Mouse (Mus musculus) heart, adult 2 months (tissue): ENCODE data around the gene Gm3839. TPM values are rescaled to one million over a fixed set of nuclear protein-coding genes. Genes with fewer than 3 reads are reported as not detected.
"Not testable (repeated sequence)": the region's sequence is repeated elsewhere in the genome, so short reads cannot be mapped to it uniquely, and the experiment has no call there.

ENCODE experiments used
- DNase-seq, 2 experiments: peaks; one replicate each; pipeline ENCODE4 v3.0.0; 2021
- H3K27ac ChIP-seq: fragments of 200-600 bp; 2 replicates; pipeline ENCODE4 v1.8.1; 2022
- H3K27me3 ChIP-seq: fragments of 200-500 bp; 2 replicates; pipeline ENCODE4 v1.6.1; 2012; ENCODE audit warnings: mild to moderate bottlenecking, low read length, inconsistent platforms, mixed read lengths; ENCODE audit not compliant: control insufficient read depth, insufficient read depth
- H3K36me3 ChIP-seq: fragments of 200-500 bp; 2 replicates; pipeline ENCODE4 v1.6.1; 2012; ENCODE audit warnings: low read length, inconsistent platforms; ENCODE audit not compliant: control insufficient read depth, insufficient read depth
- H3K4me1 ChIP-seq: fragments of 200-500 bp; 2 replicates; pipeline ENCODE4 v1.6.1; 2011; ENCODE audit warnings: low read length; ENCODE audit not compliant: control insufficient read depth, insufficient read depth
- H3K4me3 ChIP-seq: fragments of 200-600 bp; 2 replicates; pipeline ENCODE4 v1.8.1; 2022
- H3K79me2 ChIP-seq: fragments of 200-500 bp; replicated peaks from 2 replicates; pipeline ENCODE4 v1.6.1; 2012; ENCODE audit warnings: mild to moderate bottlenecking, inconsistent platforms, low read length, moderate library complexity, mixed read lengths; ENCODE audit not compliant: control insufficient read depth, insufficient read depth
- H3K9ac ChIP-seq: fragments of 200-500 bp; 2 replicates; pipeline ENCODE4 v1.6.1; 2012; ENCODE audit warnings: low read depth, mild to moderate bottlenecking, control low read depth, inconsistent platforms, low read length, mixed read lengths
- CTCF ChIP-seq: fragments of 200-600 bp; IDR thresholded peaks from 2 replicates; pipeline ENCODE4 v1.8.1; 2022; ENCODE audit warnings: antibody characterized with exemption, mild to moderate bottlenecking, moderate library complexity
- EP300 ChIP-seq: fragments of 200-500 bp; IDR thresholded peaks from 2 replicates; pipeline ENCODE4 v1.6.1; 2011; ENCODE audit warnings: low read depth, low read length, control low read depth; ENCODE audit not compliant: insufficient read depth
- POLR2A ChIP-seq: fragments of 200-500 bp; IDR thresholded peaks from 2 replicates; pipeline ENCODE4 v1.6.1; 2011; ENCODE audit warnings: mild to moderate bottlenecking, low read depth, low read length, control low read depth; ENCODE audit not compliant: insufficient read depth
- WGBS: fragments of 180-500 bp; shearing (Covaris S2); methylation state at CpG from one replicate; pipeline ENCODE4 v1.1.7; 2018; 5-methylcytosine and 5-hydroxymethylcytosine counted together
- intact Hi-C: fragments of 180-260 bp; cut with DNase I; formaldehyde crosslinking; loops from one replicate; pipeline ENCODE4 v1.15.1; 2025
- long read RNA-seq: library from polyadenylated mRNA; stranded (forward); transcript quantifications from one replicate; pipeline ENCODE4 v2.0.0, GENCODE M21; 2021
- polyA plus RNA-seq: library from polyadenylated mRNA; depleted of rRNA; stranded (reverse); fragments of >200 nt; gene quantifications from 2 replicates; pipeline ENCODE4 v1.2.3, GENCODE M21; 2012; rRNA removed
- total RNA-seq, 2 experiments: library from RNA; stranded (reverse); gene quantifications; 2 replicates each; pipeline ENCODE4 v1.2.3; 2021

Gene Gm3839
- 1 to 10 TPM; 1.1 to 1.2 TPM for total RNA-seq
- 1.8 and 2.0 TPM in 2 replicates for polyA plus RNA-seq
- long read RNA-seq: 0 reads

DNA sequence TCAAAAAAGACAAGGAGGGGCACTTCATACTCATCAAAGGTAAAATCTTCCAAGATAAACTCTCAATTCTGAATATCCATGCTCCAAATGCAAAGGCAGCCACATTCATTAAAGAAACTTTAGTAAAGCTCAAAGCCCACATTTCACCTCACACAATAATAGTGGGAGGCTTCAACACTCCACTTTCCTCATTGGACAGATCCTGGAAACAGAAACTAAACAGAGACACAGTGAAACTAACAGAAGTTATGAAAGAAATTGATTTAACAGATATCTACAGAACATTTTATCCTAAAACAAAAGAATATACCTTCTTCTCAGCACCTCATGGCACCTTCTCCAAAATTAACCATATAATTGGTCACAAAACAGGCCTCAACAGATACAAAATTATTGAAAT is at the start of gene Gm3839:
Gene Gm3839 (minus strand): TSS at position 101 of the 400 bp plus-strand sequence.
- DNase-seq, H3K36me3 ChIP-seq, H3K27me3 ChIP-seq, H3K27ac ChIP-seq, H3K4me1 ChIP-seq, intact Hi-C loops, H3K4me3 ChIP-seq, H3K79me2 ChIP-seq, H3K9ac ChIP-seq: not testable (repeated sequence)

GRCm38 (mm10) chr14:11405661-11406060 is 49.1 kb upstream of the Gm3839 start:
- WGBS: 84% methylated on average over 9 of the region's 9 CpGs
- intact Hi-C loops: no loop called here

DNA sequence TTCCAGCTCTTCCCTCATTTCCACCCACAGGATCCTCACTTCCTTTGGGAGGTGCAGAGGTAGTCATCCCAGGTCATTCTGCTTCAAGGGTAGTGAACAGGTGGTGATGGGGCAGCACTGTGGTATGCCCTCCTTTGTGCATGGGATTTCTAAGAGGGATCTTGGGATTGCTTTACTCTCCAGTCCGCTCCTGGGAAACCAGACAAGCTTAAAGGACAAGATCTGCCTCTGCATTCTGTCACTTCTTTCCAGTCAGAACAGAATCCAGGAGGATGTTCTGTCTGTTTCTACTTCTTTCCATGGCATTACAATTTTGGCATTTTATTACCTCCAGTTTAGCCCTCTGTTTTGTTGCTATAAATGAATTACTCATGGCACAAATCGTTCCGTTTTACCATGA is 21.3 kb upstream of the Gm3839 start:
- intact Hi-C loops: no loop called here

More at GRCm38 (mm10) chr14:11405661-11406060, 49.1 kb upstream of the Gm3839 start:
- H3K27ac ChIP-seq: no peak overlapping the region
- TF ChIP-seq EP300: no peak
- TF ChIP-seq CTCF: no peak
- TF ChIP-seq POLR2A: no peak
- DNase-seq: no peak
- no peaks in the 10 kb centered on the region for H3K36me3 ChIP-seq
- H3K27me3 ChIP-seq: no peaks in the 10 kb centered on the region
- H3K9ac ChIP-seq: no peak overlapping the region
- H3K4me1 ChIP-seq: no peaks in the 10 kb centered on the region
- H3K4me3 ChIP-seq: no peak overlapping the region
- no peaks in the 10 kb centered on the region for H3K79me2 ChIP-seq

GRCm38 (mm10) chr14:11375225-11375624 is 18.7 kb upstream of the Gm3839 start:
- 70% methylated on average over 5 of the region's 5 CpGs for WGBS
- Histone ChIP-seq H3K36me3 (no peaks in the 10 kb centered on the region), H3K27me3 (no peaks in the 10 kb centered on the region), H3K4me3 (no peak overlapping the region), H3K27ac (no peak overlapping the region), H3K4me1 (no peaks in the 10 kb centered on the region), H3K79me2 (no peaks in the 10 kb centered on the region), H3K9ac (no peak overlapping the region)
- intact Hi-C loops: no loop called here
- no peak for TF ChIP-seq POLR2A
- no peak for TF ChIP-seq CTCF
- TF ChIP-seq EP300: no peak
- DNase-seq: no peak

More for the DNA sequence above, 21.3 kb upstream of the Gm3839 start:
- Histone ChIP-seq H3K79me2 (no peaks in the 10 kb centered on the region), H3K4me3 (no peak overlapping the region), H3K27me3 (no peaks in the 10 kb centered on the region), H3K4me1 (no peaks in the 10 kb centered on the region), H3K9ac (no peak overlapping the region), H3K27ac (no peak overlapping the region), H3K36me3 (no peaks in the 10 kb centered on the region)
- TF ChIP-seq EP300: no peak
- no peak for TF ChIP-seq POLR2A
- no peak for TF ChIP-seq CTCF
- 94% methylated on average over 3 of the region's 3 CpGs for WGBS
- no peak for DNase-seq

GRCm38 (mm10) chr14:11346086-11346485 is 10.4 kb downstream of the Gm3839 start:
- intact Hi-C loops: no loop called here
- H3K4me1 ChIP-seq: no peaks in the 10 kb centered on the region
- H3K27me3 ChIP-seq: no peaks in the 10 kb centered on the region
- no peak overlapping the region for H3K27ac ChIP-seq
- TF ChIP-seq CTCF: no peak
- no peak for TF ChIP-seq POLR2A
- no peak for TF ChIP-seq EP300
- DNase-seq: no peak
- H3K9ac ChIP-seq: no peak overlapping the region
- 67% methylated on average over 3 of the region's 3 CpGs for WGBS
- no peaks in the 10 kb centered on the region for H3K36me3 ChIP-seq
- H3K4me3 ChIP-seq: no peak overlapping the region
- no peaks in the 10 kb centered on the region for H3K79me2 ChIP-seq

GRCm38 (mm10) chr14:11329993-11330392 is 26.5 kb downstream of the Gm3839 start:
- intact Hi-C loops: no loop called here
- no peaks in the 10 kb centered on the region for H3K36me3 ChIP-seq
- TF ChIP-seq EP300: no peak
- TF ChIP-seq CTCF: peak; percentile 64
- TF ChIP-seq POLR2A: no peak
- no peak overlapping the region for H3K27ac ChIP-seq
- H3K79me2 ChIP-seq: no peaks in the 10 kb centered on the region
- WGBS: 49% methylated on average over 2 of the region's 2 CpGs
- no peak for DNase-seq
- H3K4me3 ChIP-seq: no peak overlapping the region
- H3K9ac ChIP-seq: no peak overlapping the region
- no peaks in the 10 kb centered on the region for H3K27me3 ChIP-seq
- H3K4me1 ChIP-seq: no peaks in the 10 kb centered on the region
